Mouse (Mus musculus) liver, embryonic 16.5 days (tissue): ENCODE measurements around the gene Mrc2. TPM values are rescaled to one million over a fixed set of nuclear protein-coding genes. Genes with fewer than 3 reads are reported as not detected.

Source experiments
- ATAC-seq: fragments of 200-750 bp; cut with Nextera tagmentation; 2 replicates; pipeline ENCODE4 v1.8.0; 2017; ENCODE audit warnings: low read depth, mild to moderate bottlenecking, moderate number of reproducible peaks, moderate library complexity
- H3K27ac ChIP-seq: fragments of 300-500 bp; sonication (generic); 2 replicates; pipeline ENCODE4 v1.5.1; 2014; ENCODE audit warnings: mild to moderate bottlenecking, low read length
- H3K27me3 ChIP-seq: fragments of 300-500 bp; sonication (generic); 2 replicates; pipeline ENCODE4 v1.6.1; 2014; ENCODE audit warnings: low read depth, low read length, mixed read lengths; ENCODE audit not compliant: control insufficient read depth, insufficient read depth
- H3K36me3 ChIP-seq: fragments of 300-500 bp; sonication (generic); 2 replicates; pipeline ENCODE4 v1.6.1; 2014; ENCODE audit warnings: mild to moderate bottlenecking; ENCODE audit not compliant: control insufficient read depth, insufficient read depth
- H3K4me1 ChIP-seq: fragments of 300-500 bp; sonication (generic); 2 replicates; pipeline ENCODE4 v1.6.1; 2014; ENCODE audit warnings: low read depth, low read length, mixed read lengths; ENCODE audit not compliant: control insufficient read depth
- H3K4me2 ChIP-seq: fragments of 300-500 bp; sonication (generic); 2 replicates; pipeline ENCODE4 v1.6.1; 2014; ENCODE audit warnings: low read depth, low read length, mixed read lengths
- H3K4me3 ChIP-seq: fragments of 300-500 bp; sonication (generic); 2 replicates; pipeline ENCODE4 v1.5.1; 2014; ENCODE audit warnings: low read depth, mild to moderate bottlenecking, low read length
- H3K9ac ChIP-seq: fragments of 300-500 bp; sonication (generic); 2 replicates; pipeline ENCODE4 v1.6.1; 2014; ENCODE audit warnings: low read depth, low read length
- H3K9me3 ChIP-seq: fragments of 300-500 bp; sonication (generic); replicated peaks from 2 replicates; pipeline ENCODE4 v1.6.1; 2016; ENCODE audit warnings: low read length; ENCODE audit not compliant: control insufficient read depth
- WGBS: fragments of 180-500 bp; shearing (Covaris S2); extraction: QIAGEN DNeasy Blood & Tissue Kit; methylation state at CpG from one replicate; pipeline ENCODE4 v1.1.7; 2014; ENCODE audit not compliant: insufficient replicate concordance; 5-methylcytosine and 5-hydroxymethylcytosine counted together
- polyA plus RNA-seq: library from polyadenylated mRNA; unstranded; fragments of >200 nt; fragmentation: Nextera tagmentation; extraction: Ambion mirVana; gene quantifications from 2 replicates; pipeline ENCODE4 v1.2.1, GENCODE M21; 2015

The Mrc2 gene
- polyA plus RNA-seq, 1 experiment from 2014 or later = 0.63 TPM

GRCm38 (mm10) chr11:105388636-105389035, 96.2 kb downstream of the Mrc2 start:
- Histone ChIP-seq H3K4me1 (no peaks in the 10 kb centered on the region; the same call in 1 of the 2 replicates), H3K4me3 (no peak overlapping the region), H3K27me3 (no peaks in the 10 kb centered on the region), H3K36me3 (no peaks in the 10 kb centered on the region), H3K27ac (no peak overlapping the region), H3K4me2 (no peak overlapping the region), H3K9ac (no peak overlapping the region), H3K9me3 (peaks cover 3% of the 10 kb centered on the region)
- 43% methylated on average over 2 of the region's 2 CpGs for WGBS
- ATAC-seq = no peak

DNA sequence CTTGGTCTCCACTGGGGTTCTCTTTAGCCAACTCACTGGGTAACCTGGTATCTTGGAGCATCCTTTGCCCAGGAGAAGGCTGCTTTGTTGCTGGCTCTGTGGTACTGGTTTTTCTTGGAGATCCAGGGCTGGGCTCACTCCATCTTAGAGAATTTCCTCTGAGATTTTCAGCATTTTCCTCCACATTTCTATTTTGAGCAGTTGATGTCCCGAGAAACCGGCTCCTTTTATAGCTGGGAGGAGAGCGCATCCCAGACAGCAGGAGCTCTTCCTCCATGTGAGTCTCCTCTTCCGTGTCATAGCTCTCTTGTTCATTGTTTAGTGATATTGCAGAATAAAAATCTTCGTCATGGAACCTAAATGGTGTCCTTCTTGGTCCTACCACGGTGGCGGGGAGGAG, 97.8 kb downstream of the Mrc2 start:
- Histone ChIP-seq H3K27me3 (no peaks in the 10 kb centered on the region), H3K27ac (no peak overlapping the region), H3K4me3 (no peak overlapping the region), H3K4me2 (no peak overlapping the region), H3K9me3 (no peaks in the 10 kb centered on the region), H3K4me1 (no peaks in the 10 kb centered on the region; the same call in 1 of the 2 replicates), H3K36me3 (no peaks in the 10 kb centered on the region), H3K9ac (no peak overlapping the region)
- WGBS = 76% methylated on average over 7 of the region's 7 CpGs
- no peak for ATAC-seq

Other genes starting within 250 kb of the Mrc2 start
- gene Efcab3, start 229.1 kb upstream of the Mrc2 start, polyA plus RNA-seq = 0.13 and 0.15 TPM in 2 replicates
- 13.8 and 15.1 TPM in 2 replicates for gene Mettl2, start 166.2 kb upstream of the Mrc2 start, polyA plus RNA-seq
- gene Gm10842, start 145.8 kb upstream of the Mrc2 start, polyA plus RNA-seq = not detected in 2 replicates
- gene Tlk2, start 113.8 kb upstream of the Mrc2 start, polyA plus RNA-seq = 5.5 and 6.6 TPM in 2 replicates
- not detected in 2 replicates for gene March10, start 164.1 kb downstream of the Mrc2 start, polyA plus RNA-seq